ENCODE assay signal across 13 mouse cellular contexts in genomic region chr11:88851049-88851825, GRCm38 (mm10). TPM values are rescaled to one million over a fixed set of nuclear protein-coding genes. Genes with fewer than 3 reads are reported as not detected.
A peak's percentile ranks its signal among the peaks of the same experiment; 100 is the strongest.
DNase-seq lines count a peak whose midpoint lies in the region; ATAC-seq and TF ChIP-seq lines count a peak whose summit lies in the region.
"Had no signal": no experiment of that assay in that cellular context is flagged by ENCODE, and none has a peak within 500 bp of the region (broad histone marks: within the 10 kb centered on the region; RNA-seq: fewer than 3 reads in every experiment).

No protein-coding gene starts in this region.

- no peak for ATAC-seq in kidney, embryonic 16.5 days (ENCODE audit: low FRiP score, low TSS enrichment)
- ATAC-seq in midbrain, embryonic 14.5 days (ENCODE audit: low FRiP score, low TSS enrichment): no peak
- ATAC-seq: CD4-positive, CD25-positive, alpha-beta regulatory T cell, adult 4 months; inflammation-experienced regulatory T-cells, adult 6 months had no signal

- TF ChIP-seq EP300 in heart, adult 2 months (IDR thresholded peaks at IDR 0.05; ENCODE audit: insufficient read depth, low read depth, low read length): peak; percentile 81

- intact Hi-C loops in heart, adult 2 months (cut with DNase I): no loop called here

- peak overlapping the region; percentile 38 for H3K9ac ChIP-seq in heart, adult 2 months (ENCODE audit: low read depth, low read length)
- 0 out of 2 replicates have a peak overlapping the region, but pooled peaks have one; percentile 5 for H3K9ac ChIP-seq in kidney, embryonic 16.5 days (replicated peaks; ENCODE audit: low read length)
- H3K9ac ChIP-seq in midbrain, embryonic 14.5 days (replicated peaks; ENCODE audit: low read length): no peak overlapping the region
- H3K9ac ChIP-seq: lung, embryonic 15.5 days; stomach, embryonic 15.5 days had no signal

- no peaks in the 10 kb centered on the region for H3K27me3 ChIP-seq in heart, adult 2 months (ENCODE audit: control insufficient read depth, insufficient read depth, low read length)
- H3K27me3 ChIP-seq in kidney, embryonic 16.5 days (ENCODE audit: insufficient read depth, low read length): no peaks in the 10 kb centered on the region
- H3K27me3 ChIP-seq in midbrain, embryonic 14.5 days (ENCODE audit: control insufficient read depth, insufficient read depth, low read length): no peaks in the 10 kb centered on the region
- H3K27me3 ChIP-seq: lung, embryonic 15.5 days; stomach, embryonic 15.5 days had no signal

- peaks cover 23% of the 10 kb centered on the region for H3K4me1 ChIP-seq in heart, adult 2 months (ENCODE audit: control insufficient read depth, insufficient read depth, low read length)
- H3K4me1 ChIP-seq in kidney, embryonic 16.5 days (ENCODE audit: insufficient read depth, low read length): peaks cover 37% of the 10 kb centered on the region
- peaks cover 8% of the 10 kb centered on the region for H3K4me1 ChIP-seq in midbrain, embryonic 14.5 days (ENCODE audit: control insufficient read depth, insufficient read depth, low read length)

- no peak for TF ChIP-seq CTCF in heart, adult 2 months (IDR thresholded peaks at IDR 0.05)

- no peaks in the 10 kb centered on the region for H3K9me3 ChIP-seq in kidney, embryonic 16.5 days (ENCODE audit: low read length)
- no peaks in the 10 kb centered on the region for H3K9me3 ChIP-seq in midbrain, embryonic 14.5 days (ENCODE audit: control insufficient read depth, low read length)
- H3K9me3 ChIP-seq: lung, embryonic 15.5 days; stomach, embryonic 15.5 days had no signal

- H3K36me3 ChIP-seq in heart, adult 2 months (ENCODE audit: control insufficient read depth, insufficient read depth, low read length): peaks cover 14% of the 10 kb centered on the region
- H3K36me3 ChIP-seq in kidney, embryonic 16.5 days (ENCODE audit: insufficient read depth, low read length): no peaks in the 10 kb centered on the region
- H3K36me3 ChIP-seq in midbrain, embryonic 14.5 days (ENCODE audit: control insufficient read depth, insufficient read depth, low read length): no peaks in the 10 kb centered on the region
- H3K36me3 ChIP-seq: lung, embryonic 15.5 days; stomach, embryonic 15.5 days had no signal

- H3K27ac ChIP-seq in heart, adult 2 months: peak overlapping the region; percentile 79
- no peak overlapping the region for H3K27ac ChIP-seq in kidney, embryonic 16.5 days (ENCODE audit: low read length)
- no peak overlapping the region for H3K27ac ChIP-seq in midbrain, embryonic 14.5 days (replicated peaks; ENCODE audit: low read depth, low read length)
- H3K27ac ChIP-seq: lung, embryonic 15.5 days; stomach, embryonic 15.5 days had no signal

- peak; percentile 36 for DNase-seq in gastrocnemius, postnatal 25 days
- DNase-seq in gastrocnemius, postnatal 4 days (ENCODE audit: low spot score in 2 of 2): no peak
- DNase-seq in adipocyte (ENCODE audit: low spot score): peak; percentile 44
- DNase-seq in heart, adult 2 months: peak; percentile 50 to 74
- DNase-seq in yolk sac, embryonic 10.5 days (ENCODE audit: low spot score): no peak
- no peak for DNase-seq in midbrain, embryonic 14.5 days
- no peak for DNase-seq in left cerebral cortex, adult 18-20 months (ENCODE audit: low spot score in 2 of 2)
- DNase-seq: gastrocnemius, postnatal 10 days had no signal

- TF ChIP-seq POLR2A in heart, adult 2 months (IDR thresholded peaks at IDR 0.05; ENCODE audit: insufficient read depth, low read depth, low read length): 0 out of 2 replicates have a peak, but pooled peaks have one; percentile 13

- H3K79me2 ChIP-seq in heart, adult 2 months (replicated peaks; ENCODE audit: control insufficient read depth, insufficient read depth, low read length): peaks cover 3% of the 10 kb centered on the region

- 67% methylated on average over 15 of the region's 15 CpGs for WGBS in heart, adult 2 months
- WGBS in kidney, embryonic 16.5 days: 74% methylated on average over 15 of the region's 15 CpGs
- WGBS in midbrain, embryonic 14.5 days: 84% methylated on average over 15 of the region's 15 CpGs

- no peak overlapping the region for H3K4me3 ChIP-seq in heart, adult 2 months
- H3K4me3 ChIP-seq in kidney, embryonic 16.5 days (ENCODE audit: low read length): no peak overlapping the region
- no peak overlapping the region for H3K4me3 ChIP-seq in midbrain, embryonic 14.5 days (replicated peaks; ENCODE audit: low read depth, low read length)
- H3K4me3 ChIP-seq: lung, embryonic 15.5 days; stomach, embryonic 15.5 days had no signal

- H3K4me2 ChIP-seq in kidney, embryonic 16.5 days (replicated peaks; ENCODE audit: low read depth, low read length): no peak overlapping the region
- no peak overlapping the region for H3K4me2 ChIP-seq in midbrain, embryonic 14.5 days (ENCODE audit: low read length)
- H3K4me2 ChIP-seq: lung, embryonic 15.5 days; stomach, embryonic 15.5 days had no signal

RNA-seq across cellular contexts. Expression of gene Akap1, which starts 13.1 kb away (rescaled TPM):
- 10 to 100 TPM; 65.8 to 77.9 TPM for total RNA-seq in gastrocnemius, postnatal 25 days (2021)
- 10 to 100 TPM; 85.1 to 86.5 TPM for total RNA-seq in gastrocnemius, postnatal 4 days (2021)
- total RNA-seq in heart, adult 2 months (2021): 100 to 1,000 TPM; 140 to 141 TPM
- polyA plus RNA-seq in heart, adult 2 months (2012; rRNA removed): 125 and 178 TPM in 2 replicates
- polyA plus RNA-seq in kidney, embryonic 16.5 days (2015; fragmentation: Nextera tagmentation; extraction: Ambion mirVana): 23.7 and 24.3 TPM in 2 replicates
- 28.7 and 29.0 TPM in 2 replicates for polyA plus RNA-seq in midbrain, embryonic 14.5 days (2014; fragmentation: Nextera tagmentation; extraction: Ambion mirVana)
- 10 to 100 TPM; 39.4 to 39.8 TPM for total RNA-seq in left cerebral cortex, adult 18-20 months (2021)

Comparison
In these comparisons a context has a peak if more than half of its experiments do, and no peak if none do; other contexts are left out.
1. DNase-seq: peak in gastrocnemius, postnatal 25 days (single experiment), adipocyte (single experiment) and heart, adult 2 months (2 of 2); none in gastrocnemius, postnatal 4 days (0 of 2), yolk sac, embryonic 10.5 days (single experiment), midbrain, embryonic 14.5 days (single experiment) and left cerebral cortex, adult 18-20 months (0 of 2).